Mouse (Mus musculus): Measurements from ENCODE around the gene Edn1.

Gene Edn1

GRCm38 (mm10) chr13:42301161-42301721 is at the start of gene Edn1:
Gene Edn1, plus strand, starts transcription at chr13:42301476.
- peak; percentile 87 for DNase-seq (ENCODE audit: inconsistent ontology term)

- DNase-seq (ENCODE audit: inconsistent ontology term) = no peak
These were observed 47.5 kb upstream of the Edn1 start for GRCm38 (mm10) chr13:42253821-42254220.

- DNase-seq (ENCODE audit: inconsistent ontology term) = no peak
These were observed 46.2 kb upstream of the Edn1 start for GRCm38 (mm10) chr13:42255105-42255504.

DNA sequence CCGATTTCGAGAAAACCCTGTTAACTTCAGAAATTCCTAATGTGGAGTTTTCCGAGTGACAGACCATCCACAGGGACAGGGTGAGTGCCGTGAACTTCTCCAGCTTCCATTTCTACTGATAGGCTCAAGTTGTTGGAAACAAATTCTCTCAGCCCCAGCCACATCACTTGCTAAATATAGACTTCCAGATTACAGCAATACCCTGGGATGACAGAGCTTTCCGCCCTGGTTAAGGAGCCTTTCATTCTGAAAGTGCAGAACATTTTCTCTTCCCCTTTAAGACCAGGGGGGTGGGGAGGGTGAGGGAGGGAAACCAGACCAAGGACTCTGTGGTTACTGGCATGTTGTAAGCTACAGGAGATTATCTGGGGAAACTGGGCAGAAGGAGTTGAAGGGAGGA is 42.9 kb upstream of the Edn1 start:
- DNase-seq (ENCODE audit: inconsistent ontology term) = no peak

GRCm38 (mm10) chr13:42260667-42261066 is 40.6 kb upstream of the Edn1 start:
- DNase-seq (ENCODE audit: inconsistent ontology term) = no peak

DNA sequence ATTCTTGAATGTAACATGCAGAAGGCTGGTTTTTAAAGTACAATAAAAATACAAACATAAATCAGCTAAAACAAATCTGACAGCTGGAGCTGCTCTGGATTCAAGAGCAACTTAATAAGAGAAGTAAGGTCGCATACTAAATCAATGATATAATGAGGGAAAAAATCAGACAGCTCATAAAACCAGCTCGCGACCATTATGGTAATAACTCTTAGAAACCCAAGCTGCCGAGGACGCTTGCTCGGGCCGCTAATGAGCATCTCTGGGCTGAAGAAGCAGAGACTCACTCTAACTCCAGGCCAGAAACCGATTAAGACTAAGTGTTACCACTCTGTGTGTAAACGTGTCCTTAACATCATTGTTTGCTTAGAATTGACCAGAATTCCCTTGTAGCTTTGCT is 31.2 kb upstream of the Edn1 start:
- no peak for DNase-seq (ENCODE audit: inconsistent ontology term)

DNA sequence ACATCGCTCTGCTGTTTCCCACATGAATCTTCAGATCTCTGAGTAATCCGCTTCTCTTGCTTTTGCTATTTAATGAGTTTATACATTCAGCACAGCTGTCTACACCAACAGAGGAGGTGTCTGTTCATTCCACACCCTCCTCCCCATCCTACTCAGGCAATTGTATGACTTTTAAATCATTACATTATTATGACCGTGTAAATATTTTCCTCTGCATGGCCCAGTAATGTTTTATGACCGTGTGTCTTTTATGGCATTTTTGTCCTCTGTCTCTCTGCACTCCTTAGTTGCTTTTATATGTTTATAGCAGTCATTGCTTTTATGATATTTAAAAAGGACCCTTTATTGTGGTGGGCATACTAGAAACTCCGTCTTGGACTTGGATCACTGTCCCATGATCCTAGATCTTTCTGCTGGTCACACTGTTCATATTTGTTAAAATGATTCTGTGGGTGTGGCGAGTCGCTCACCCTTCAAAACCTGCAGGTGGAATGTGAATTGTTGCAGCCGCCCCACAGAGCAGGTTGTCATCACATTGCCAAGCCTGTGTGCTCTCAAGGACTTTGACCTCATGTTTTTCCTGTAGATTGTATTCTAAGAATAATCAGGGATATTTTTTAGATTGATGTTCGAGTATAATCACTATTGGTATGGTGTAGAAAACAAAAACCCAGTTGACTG is 24.4 kb upstream of the Edn1 start:
- DNase-seq (ENCODE audit: inconsistent ontology term) = no peak

GRCm38 (mm10) chr13:42277751-42278150 is 23.5 kb upstream of the Edn1 start:
- DNase-seq (ENCODE audit: inconsistent ontology term) = no peak

GRCm38 (mm10) chr13:42285896-42286295 is 15.4 kb upstream of the Edn1 start:
- DNase-seq (ENCODE audit: inconsistent ontology term) = peak; percentile 33

DNA sequence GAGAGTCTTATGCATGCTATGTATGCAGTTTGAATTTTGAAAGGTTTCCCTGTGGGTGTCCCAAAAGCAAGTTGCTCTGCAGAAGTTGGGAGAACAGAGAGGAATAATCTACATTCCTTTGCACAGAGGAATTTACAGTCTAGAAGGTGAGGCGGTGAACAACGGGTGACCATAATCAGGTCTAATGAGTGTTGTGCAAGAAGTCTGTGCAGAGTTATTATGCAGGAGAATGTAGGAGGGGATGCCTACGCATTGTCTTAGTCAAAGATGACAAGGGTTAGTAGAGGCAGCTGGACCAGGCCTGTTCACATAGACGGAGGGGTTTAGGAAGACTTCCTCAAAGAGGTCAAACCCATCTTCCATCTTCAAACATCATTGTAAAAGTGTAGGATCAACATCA is 14.5 kb upstream of the Edn1 start:
- no peak for DNase-seq (ENCODE audit: inconsistent ontology term)

DNA sequence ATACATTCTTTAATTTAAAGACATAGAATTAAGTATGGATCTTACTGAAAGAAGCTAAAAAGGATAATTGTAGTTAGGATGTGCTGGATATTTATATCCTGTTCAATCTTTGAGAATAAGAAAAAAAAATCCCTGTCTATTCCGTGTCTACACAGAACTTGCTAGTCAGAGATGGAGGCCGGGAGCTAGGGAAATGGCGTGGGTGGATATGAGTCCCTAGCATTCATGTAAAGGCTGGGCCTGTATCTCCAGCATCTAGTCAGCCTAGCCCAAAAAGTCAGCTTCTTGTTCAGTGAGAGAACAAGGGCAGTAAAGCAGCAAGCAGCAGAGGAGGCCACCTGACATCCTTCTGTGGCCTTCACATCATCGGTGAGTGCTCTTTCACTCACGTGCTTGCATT is 8.7 kb upstream of the Edn1 start:
- DNase-seq (ENCODE audit: inconsistent ontology term) = no peak

GRCm38 (mm10) chr13:42298302-42298701 is 3.0 kb upstream of the Edn1 start:
- no peak for DNase-seq (ENCODE audit: inconsistent ontology term)

DNA sequence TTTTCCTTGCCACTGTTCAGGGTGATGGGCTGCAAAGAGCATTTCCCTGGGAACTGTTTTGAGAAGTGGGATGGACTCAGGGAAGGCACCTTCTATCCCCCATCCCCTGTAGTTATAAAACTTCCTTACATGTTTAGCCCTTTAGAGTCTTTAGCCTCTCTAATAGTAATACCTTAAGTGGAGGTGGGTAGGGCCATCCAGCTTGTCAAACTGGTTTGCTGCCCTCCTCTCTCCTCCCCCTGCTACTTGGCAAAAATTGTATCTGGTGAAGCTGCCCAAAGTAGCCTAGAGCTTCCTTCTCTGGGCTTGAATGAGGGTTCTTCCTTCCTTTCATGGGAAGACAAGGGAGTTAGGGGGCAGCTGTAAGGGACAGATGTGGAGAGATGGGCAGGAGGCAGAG is 2.5 kb upstream of the Edn1 start:
- DNase-seq (ENCODE audit: inconsistent ontology term) = no peak

DNA sequence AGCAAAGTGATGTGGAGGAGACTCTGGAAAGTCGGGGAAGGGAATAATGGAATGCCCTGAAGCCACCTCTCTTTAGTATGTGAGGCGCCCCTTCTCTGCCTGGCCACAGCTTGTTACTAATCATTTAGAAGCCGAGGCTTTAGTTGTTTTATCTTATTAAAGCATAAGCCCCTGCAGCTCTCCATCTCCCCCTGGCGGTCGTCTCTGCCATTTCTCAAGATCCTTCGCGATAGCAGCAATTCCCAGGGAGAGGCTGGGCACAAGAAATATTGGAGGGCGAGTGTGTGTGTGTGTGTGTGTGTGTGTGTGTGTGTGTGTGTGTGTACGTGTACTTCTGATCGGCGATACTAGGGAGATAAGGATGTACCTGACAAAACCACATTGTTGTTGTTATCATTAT is 709 bp upstream of the Edn1 start:
- DNase-seq (ENCODE audit: inconsistent ontology term) = peak; percentile 84

GRCm38 (mm10) chr13:42301961-42302861 is 935 bp downstream of the Edn1 start:
- peak; percentile 69 for DNase-seq (ENCODE audit: inconsistent ontology term)

DNA sequence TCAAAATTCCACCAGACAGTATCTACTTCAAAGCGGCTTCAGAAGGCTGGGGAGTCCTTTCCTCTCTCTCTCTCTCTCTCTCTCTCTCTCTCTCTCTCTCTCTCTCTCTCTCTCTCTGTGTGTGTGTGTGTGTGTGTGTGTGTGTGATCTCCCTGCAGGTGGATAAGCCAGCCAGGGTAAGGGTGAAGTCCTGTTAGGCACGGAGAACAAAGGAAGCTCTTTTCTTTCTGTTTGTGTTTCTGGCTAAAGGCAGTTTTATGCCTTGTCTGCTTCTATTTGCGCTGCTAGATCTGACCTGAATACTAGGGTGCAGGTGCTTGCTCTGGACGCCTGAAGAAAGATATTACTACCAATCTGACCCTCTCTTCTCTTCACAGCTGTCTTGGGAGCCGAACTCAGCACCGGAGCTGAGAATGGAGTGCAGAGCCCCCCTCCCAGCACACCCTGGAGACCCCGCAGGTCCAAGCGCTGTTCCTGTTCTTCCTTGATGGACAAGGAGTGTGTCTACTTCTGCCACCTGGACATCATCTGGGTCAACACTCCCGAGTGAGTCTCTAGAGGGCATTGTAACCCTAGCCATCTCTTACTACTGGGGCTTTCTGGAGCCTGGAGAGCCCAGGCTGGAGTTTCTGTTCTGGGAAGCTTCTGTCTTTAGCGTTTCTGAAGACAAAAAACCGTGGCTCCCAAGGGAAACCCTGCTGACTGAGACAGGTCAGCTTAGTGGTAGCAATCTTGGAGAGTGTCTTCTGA is 2.1 kb downstream of the Edn1 start:
- peak; percentile 60 for DNase-seq (ENCODE audit: inconsistent ontology term)

- no peak for DNase-seq (ENCODE audit: inconsistent ontology term)
These were observed 2.9 kb downstream of the Edn1 start for GRCm38 (mm10) chr13:42304139-42304538.

DNA sequence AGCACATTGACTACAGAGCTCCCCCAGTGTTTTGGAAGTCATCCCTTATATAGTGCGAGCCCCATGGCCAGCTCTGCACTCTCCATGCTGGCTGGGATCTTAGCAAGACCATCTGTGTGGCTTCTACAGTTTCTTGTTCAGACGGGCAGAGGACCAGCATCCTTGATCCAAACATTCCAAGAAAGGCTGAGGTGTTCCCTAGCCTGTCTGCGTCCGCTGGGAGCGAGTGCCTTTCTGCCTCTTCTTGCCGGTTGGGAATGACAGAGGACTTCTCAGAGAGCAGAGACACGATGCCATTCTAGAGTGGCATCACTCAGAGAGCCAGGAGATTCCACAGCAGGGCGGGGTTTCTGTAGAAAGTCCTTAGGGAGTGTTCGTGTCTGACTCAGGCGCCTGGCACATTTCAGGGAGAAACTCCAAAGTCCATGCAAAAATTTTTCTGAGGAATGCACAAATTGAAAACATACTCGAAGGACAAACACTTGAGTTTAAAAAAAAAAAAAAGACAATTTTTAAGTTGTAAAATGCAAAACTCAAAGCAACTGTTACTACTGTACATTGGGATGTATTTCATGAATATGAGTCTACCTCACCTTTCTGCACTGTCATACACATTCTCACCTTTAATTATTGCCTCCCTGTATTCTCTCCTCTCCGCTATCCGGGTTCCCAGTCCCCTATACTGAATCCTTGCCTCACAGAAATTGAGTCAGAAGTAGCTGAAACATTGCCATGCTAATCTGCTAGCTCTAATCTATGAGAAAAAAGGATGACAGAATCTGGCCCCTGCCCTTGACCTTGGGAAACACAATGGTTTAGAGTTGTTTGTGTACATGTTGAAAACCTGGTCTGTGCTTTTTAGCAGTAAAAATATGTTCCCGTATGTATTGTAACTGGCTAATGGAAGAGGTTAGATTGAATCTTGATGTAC is 5.9 kb downstream of the Edn1 start:
- peak; percentile 31 for DNase-seq (ENCODE audit: inconsistent ontology term)

DNA sequence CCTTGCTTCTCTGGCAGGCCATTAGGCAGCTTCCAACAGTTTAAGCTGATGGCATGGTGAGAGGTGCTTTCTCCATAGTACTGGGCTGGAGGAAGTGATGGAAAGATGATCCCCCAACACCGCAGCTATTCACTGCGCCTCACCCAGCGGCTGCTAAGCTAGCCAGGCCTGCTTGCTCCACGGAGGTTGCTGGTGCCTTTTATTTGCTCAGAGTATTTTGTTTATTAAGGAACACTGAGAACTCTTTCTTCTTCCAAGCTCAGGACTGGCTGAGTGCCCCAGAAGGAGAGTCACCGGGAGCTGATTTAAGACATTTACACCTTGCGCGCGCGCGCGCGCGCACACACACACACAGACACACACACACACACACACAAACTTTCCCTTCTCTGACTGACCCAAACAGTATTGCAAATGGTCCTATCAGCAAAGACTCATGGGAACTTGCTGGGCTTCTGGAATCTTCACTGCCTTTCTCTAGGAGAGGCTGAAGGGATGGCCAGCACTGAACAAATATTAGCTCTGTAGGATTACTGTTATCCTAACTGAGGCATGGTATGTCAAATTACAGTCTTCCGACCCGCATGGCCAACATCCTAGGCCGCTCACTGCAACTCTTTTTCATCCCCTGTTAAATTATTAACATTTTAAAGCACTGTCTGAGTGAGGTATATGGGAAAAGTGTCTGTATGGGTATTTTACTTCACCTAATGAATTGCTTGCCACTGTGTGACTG is 7.3 kb downstream of the Edn1 start:
- no peak for DNase-seq (ENCODE audit: inconsistent ontology term)

DNA sequence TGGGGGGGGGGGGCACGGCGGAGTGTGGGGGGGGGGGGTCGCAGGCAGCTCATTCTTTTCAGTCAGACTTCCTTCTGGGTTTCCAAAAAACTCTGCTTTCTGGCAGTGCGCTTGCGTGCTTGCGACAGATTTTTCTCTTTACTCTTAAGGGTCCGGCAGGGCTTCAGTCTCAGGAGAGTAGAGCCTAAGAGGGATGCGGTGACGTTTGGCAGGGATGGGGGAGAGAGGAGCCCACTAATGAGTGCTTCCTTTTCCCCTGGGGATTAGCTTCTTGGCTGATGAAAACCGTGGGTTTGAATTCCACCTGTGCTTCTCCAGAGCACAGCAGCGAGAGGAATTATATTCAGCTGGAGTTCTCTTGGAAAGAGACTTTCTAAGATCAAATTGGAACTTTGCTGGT is 8.5 kb downstream of the Edn1 start:
- no peak for DNase-seq (ENCODE audit: inconsistent ontology term)

Measured in Muller cell, postnatal 12 days (primary cell).